Mouse (Mus musculus) intestine, embryonic 15.5 days (tissue): ENCODE measurements at regions not wholly inside any gene's neighbourhood (a gene's known extent, or its start where the extent isn't known, plus 50 kb on each side); places are given as distances from the start of the nearest gene placed in this dataset.

Source experiments
- ATAC-seq: fragments of 200-750 bp; cut with Nextera tagmentation; 2 replicates; pipeline ENCODE4 v1.8.0; 2017; ENCODE audit warnings: moderate TSS enrichment, moderate library complexity
- H3K27ac ChIP-seq: fragments of 300-500 bp; sonication (generic); 2 replicates; pipeline ENCODE4 v1.5.1; 2015; ENCODE audit warnings: mild to moderate bottlenecking, inconsistent platforms
- H3K27me3 ChIP-seq: fragments of 300-500 bp; sonication (generic); replicated peaks from 2 replicates; pipeline ENCODE4 v1.6.1; 2015; ENCODE audit warnings: inconsistent platforms
- H3K36me3 ChIP-seq: fragments of 300-500 bp; sonication (generic); 2 replicates; pipeline ENCODE4 v1.6.1; 2015; ENCODE audit warnings: inconsistent platforms
- H3K4me1 ChIP-seq: fragments of 300-500 bp; sonication (generic); replicated peaks from 2 replicates; pipeline ENCODE4 v1.6.1; 2015; ENCODE audit warnings: inconsistent platforms
- H3K4me2 ChIP-seq: fragments of 300-500 bp; sonication (generic); replicated peaks from 2 replicates; pipeline ENCODE4 v1.6.1; 2015; ENCODE audit warnings: mild to moderate bottlenecking, inconsistent platforms
- H3K4me3 ChIP-seq: fragments of 300-500 bp; sonication (generic); replicated peaks from 2 replicates; pipeline ENCODE4 v1.5.1; 2015; ENCODE audit warnings: inconsistent platforms
- H3K9ac ChIP-seq: fragments of 300-500 bp; sonication (generic); 2 replicates; pipeline ENCODE4 v1.6.1; 2015; ENCODE audit warnings: inconsistent platforms
- H3K9me3 ChIP-seq: fragments of 300-500 bp; sonication (generic); 2 replicates; pipeline ENCODE4 v1.6.1; 2016; ENCODE audit warnings: inconsistent platforms
- WGBS: fragments of 180-500 bp; shearing (Covaris S2); methylation state at CpG from one replicate; pipeline ENCODE4 v1.1.7; 2015; 5-methylcytosine and 5-hydroxymethylcytosine counted together

DNA sequence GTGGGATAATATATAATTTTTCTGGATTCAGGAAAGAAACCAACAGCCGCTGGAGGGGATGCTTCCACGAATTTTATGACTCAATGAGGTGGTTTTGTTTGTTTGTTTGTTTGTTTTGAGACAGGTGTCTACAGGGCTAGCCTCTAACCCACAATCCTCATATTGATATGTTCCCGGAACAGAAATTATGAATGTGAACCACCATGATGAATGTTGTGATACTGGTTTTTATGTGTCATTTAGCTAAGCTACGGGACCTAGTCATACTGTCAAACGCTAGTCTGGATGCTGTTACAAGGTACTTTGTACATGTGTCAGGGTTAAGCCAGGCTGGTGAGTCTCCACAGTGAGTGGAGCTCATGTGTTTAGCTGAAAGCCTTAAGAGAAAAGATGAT lies 100.6 kb upstream of the Cpsf6 start:
- Histone ChIP-seq H3K36me3 (no peaks in the 10 kb centered on the region), H3K27me3 (no peaks in the 10 kb centered on the region), H3K9ac (no peak overlapping the region), H3K9me3 (no peaks in the 10 kb centered on the region), H3K4me1 (no peaks in the 10 kb centered on the region), H3K27ac (no peak overlapping the region), H3K4me3 (no peak overlapping the region), H3K4me2 (no peak overlapping the region)
- WGBS: 79% methylated on average over 5 of the region's 5 CpGs
- ATAC-seq: no peak

DNA sequence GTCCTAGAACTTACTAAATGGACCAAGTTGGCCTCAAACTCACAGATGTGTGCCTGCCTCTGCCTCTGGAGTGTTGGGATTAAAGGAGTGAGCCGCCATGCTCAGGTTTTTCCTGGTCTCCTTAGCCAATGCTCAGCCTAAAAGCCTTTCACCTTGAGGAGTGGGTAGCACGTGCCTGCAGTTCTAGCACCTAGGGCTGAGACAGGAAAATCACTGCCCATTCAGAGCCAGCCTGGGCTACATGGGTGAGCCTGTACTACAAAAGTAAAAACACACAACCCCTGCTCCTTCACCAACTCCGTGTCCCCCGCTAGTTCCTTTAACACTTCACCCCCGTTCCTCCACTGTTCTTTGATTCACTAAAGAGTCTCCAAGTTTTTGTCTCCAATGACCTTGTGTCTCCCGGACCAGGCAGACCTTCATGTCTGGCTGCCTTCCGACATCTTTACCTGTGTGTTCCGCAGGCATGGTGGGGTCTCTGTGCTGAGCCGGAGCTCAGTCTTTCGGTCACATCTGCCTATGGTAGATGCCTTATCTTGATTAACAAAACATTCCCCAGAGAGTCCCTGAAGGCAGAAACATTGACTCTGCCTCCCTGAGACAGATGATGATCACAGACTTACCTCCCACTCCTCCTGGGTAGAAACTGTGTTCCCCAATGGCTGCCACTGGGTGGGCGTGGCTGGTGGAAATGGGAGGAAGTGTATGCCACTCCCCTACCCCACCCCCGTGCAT lies 100.1 kb upstream of the Cpsf6 start:
- Histone ChIP-seq H3K4me1 (no peaks in the 10 kb centered on the region), H3K4me2 (no peak overlapping the region), H3K4me3 (no peak overlapping the region), H3K27ac (no peak overlapping the region), H3K36me3 (no peaks in the 10 kb centered on the region), H3K9me3 (no peaks in the 10 kb centered on the region), H3K27me3 (no peaks in the 10 kb centered on the region), H3K9ac (no peak overlapping the region)
- no peak for ATAC-seq
- 89% methylated on average over 12 of the region's 12 CpGs for WGBS

DNA sequence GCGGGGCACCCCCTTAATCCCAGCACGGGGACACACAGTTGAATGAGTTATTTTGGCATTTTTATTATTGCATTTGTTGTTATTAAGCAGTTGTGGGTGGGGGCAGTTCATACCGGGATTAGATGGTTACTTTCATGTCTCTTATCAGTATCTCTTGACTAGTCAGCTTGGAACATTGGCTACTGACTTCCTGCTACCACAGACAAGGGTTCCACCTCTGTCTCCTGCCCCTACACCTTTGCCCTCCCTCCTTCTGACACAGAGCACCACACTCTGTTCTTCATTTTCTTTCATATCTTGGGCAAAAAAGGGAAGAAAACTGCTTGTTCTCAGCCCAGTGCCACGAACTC lies 99.1 kb upstream of the Cpsf6 start:
- Histone ChIP-seq H3K9me3 (no peaks in the 10 kb centered on the region), H3K4me1 (no peaks in the 10 kb centered on the region), H3K27me3 (no peaks in the 10 kb centered on the region), H3K9ac (no peak overlapping the region), H3K27ac (no peak overlapping the region), H3K36me3 (no peaks in the 10 kb centered on the region), H3K4me2 (no peak overlapping the region), H3K4me3 (no peak overlapping the region)
- no peak for ATAC-seq
- 60% methylated on average over 4 of the region's 4 CpGs for WGBS

DNA sequence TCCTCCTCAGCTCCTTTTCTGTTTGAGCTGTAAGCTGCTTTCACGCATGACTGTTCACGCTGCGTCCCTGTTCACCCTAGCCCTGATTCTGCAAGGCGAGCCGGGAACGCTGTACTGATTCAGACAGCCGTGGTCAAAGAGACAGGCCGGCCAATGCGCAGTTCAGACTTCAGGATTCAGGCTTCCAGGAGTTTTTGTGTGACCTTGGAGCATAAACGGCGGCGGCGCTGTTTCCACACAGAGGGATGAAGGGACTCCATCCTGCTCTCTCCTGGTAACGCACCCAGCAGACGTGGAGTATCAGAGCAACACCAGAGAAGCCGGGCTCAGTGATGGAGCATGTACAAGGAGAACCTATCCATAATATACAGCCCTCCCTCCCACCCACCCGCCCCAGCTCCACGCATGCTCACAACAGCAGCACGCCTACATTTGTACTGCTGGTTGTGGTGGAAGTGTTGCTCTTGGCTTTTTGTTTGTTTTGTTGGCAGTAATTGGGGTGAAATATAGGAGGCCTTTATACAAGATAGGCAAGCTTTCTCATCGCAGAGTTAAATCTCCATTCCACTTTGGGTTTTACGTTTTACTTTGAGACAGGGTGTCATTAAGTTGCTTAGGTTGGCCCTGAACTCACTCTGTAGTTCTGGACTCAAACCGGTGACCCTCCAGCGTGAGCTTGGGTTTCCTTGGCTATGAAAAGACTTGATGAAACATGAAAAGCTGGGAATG lies 98.6 kb upstream of the Cpsf6 start:
- Histone ChIP-seq H3K27me3 (no peaks in the 10 kb centered on the region), H3K9ac (no peak overlapping the region), H3K9me3 (no peaks in the 10 kb centered on the region), H3K4me1 (no peaks in the 10 kb centered on the region), H3K4me2 (no peak overlapping the region), H3K4me3 (no peak overlapping the region), H3K36me3 (no peaks in the 10 kb centered on the region), H3K27ac (no peak overlapping the region)
- no peak for ATAC-seq
- 84% methylated on average over 23 of the region's 23 CpGs for WGBS

DNA sequence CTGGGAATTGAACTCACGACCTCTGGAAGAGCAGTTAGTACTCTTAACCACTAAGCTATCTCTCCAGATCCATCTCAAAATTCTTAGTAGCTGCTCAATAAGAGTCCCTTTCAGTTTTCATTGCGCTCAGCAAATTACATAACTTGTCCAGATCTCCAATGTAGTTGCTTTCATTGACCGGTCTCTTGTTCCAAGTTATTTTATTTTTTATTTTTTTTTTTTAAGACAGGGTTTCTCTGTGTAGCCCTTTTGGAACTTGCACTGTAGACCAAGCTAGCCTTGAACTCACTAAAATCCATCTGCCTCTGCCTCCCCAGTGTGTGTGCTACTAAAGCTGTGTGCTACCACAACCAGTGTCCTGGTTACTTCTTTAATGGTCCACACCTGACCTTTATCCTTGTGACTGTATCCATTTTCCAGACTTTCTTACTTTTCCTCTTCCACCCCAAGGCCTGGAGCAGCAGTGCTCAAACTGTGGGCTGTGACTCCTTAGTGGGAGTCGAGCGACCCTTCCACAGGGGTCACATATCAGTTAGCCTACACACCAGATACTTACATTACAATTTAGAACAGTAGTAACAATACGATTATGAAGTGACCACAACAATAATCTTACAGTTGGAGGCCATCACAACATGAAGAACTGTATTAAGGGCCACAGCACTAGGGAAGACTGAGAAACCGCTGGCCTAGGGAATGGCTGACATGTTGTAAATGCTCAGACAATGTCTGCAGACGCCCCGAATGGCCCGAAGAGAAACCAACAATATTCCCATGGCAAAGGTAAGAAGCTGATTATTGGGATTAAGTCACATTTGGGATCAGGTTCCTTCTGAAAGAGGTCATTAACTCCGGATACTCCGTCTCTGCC lies 97.8 kb upstream of the Cpsf6 start:
- H3K27ac ChIP-seq: no peak overlapping the region
- no peak for ATAC-seq
- no peak overlapping the region for H3K4me3 ChIP-seq
- H3K9me3 ChIP-seq: no peaks in the 10 kb centered on the region
- H3K4me2 ChIP-seq: no peak overlapping the region
- H3K27me3 ChIP-seq: no peaks in the 10 kb centered on the region
- no peak overlapping the region for H3K9ac ChIP-seq
- 90% methylated on average over 12 of the region's 12 CpGs for WGBS
- no peaks in the 10 kb centered on the region for H3K36me3 ChIP-seq
- H3K4me1 ChIP-seq: no peaks in the 10 kb centered on the region

DNA sequence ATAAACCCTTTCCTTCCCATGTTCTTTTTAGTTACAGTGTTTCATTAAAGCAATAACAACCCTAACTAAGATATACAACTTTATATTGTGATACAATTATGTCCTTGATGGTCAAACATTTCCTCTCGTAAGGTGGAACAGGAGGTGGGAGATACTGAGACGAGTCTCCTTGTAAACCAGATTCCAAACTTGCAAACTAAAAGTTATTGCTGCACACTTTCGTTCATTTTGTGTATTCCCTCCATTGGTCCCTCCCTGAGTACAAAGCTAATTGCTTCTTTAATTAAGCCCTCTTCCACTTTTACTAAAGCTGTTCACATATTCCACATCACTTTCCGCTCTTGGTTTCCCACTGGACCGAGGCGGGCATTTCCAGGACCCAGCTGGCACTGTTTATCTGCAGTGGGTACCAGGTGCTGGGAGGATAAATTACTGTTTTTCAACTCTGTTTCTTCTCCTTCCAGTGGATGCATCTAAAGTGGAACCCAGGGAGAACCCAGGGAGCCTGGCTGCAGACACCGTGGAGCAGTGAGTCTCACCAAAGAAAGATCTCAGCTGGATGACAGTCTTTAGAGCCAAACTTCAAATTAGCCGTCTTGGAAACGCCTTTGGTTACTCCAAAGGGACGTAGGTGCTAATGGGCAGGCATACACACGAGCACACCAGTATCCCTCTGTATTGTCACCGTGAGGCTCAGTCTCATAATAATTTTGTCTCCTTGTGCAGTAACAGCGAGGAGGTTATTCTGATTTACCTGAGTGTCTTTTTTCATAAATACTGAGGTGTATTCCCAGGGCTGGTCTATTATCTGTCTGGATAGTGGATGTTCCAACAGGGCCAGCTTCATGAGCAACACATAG lies 95.5 kb upstream of the Cpsf6 start:
- H3K27me3 ChIP-seq: no peaks in the 10 kb centered on the region
- H3K27ac ChIP-seq: no peak overlapping the region
- WGBS: 87% methylated on average over 13 of the region's 13 CpGs

DNA sequence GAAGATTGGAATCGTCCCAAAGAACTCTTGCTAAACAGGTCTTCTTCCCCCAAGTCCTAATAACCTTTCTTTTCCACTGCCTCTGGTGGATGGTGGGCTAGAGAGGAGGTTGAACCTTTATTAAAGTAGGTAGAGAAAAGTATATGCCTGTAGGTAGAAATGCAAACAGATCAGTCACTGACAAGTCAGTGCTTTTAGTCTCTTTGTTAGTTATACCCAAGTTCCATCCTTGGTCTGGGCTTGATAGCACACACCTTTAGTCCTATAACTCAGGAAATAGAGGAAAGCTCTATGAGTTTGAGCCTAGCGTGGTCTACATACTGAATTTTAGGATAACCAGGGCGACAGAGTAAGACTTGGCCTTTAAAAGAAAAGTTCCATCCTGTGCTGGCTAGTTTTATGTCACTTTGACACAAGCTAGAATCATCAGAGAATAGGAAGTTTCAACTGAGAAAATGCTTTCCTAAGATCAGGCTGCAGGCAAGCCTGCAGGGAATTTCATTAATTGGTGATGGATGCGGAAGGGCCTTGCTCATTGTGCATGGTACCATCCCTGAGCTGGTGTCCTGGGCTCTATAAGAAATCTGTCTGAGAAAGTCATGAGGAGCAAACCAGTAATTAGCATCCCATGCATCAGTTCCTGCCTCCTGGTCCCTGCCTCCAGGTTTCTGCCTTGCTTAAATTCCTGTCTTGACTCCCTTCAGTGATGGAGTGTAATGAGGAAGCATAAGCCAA lies 94.7 kb upstream of the Cpsf6 start:
- ATAC-seq: no peak
- Histone ChIP-seq H3K9ac (no peak overlapping the region), H3K4me1 (0 out of 2 replicates have a peak, but pooled peaks cover 5% of the 10 kb centered on the region), H3K9me3 (no peaks in the 10 kb centered on the region), H3K4me2 (no peak overlapping the region), H3K27ac (no peak overlapping the region), H3K27me3 (no peaks in the 10 kb centered on the region), H3K36me3 (no peaks in the 10 kb centered on the region), H3K4me3 (no peak overlapping the region)
- WGBS: 93% methylated on average over 4 of the region's 4 CpGs

More for the DNA sequence above, 95.5 kb upstream of the Cpsf6 start:
- no peak overlapping the region for H3K4me3 ChIP-seq
- 0 out of 2 replicates have a peak, but pooled peaks cover 5% of the 10 kb centered on the region for H3K4me1 ChIP-seq
- no peak for ATAC-seq
- no peak overlapping the region for H3K4me2 ChIP-seq
- H3K36me3 ChIP-seq: no peaks in the 10 kb centered on the region
- H3K9ac ChIP-seq: no peak overlapping the region
- no peaks in the 10 kb centered on the region for H3K9me3 ChIP-seq

DNA sequence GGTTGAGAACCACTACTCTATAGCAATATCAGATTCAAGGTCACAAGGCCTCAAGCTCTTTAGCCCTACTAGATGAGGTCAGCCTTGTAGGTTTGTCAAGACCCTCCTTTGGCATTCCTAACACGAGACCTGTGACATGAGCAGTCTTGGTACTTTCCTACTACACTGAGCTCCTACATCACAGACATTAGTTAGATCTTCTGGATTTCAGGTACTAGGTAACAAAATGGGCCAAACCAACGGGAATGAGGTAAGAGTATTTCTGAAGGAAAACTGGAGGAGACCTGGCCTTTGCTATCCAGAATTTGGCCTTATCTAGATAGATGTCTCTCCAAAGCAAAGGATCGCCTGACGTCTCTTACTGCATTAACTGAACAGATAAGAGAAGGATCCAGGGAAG lies 93.7 kb upstream of the Cpsf6 start:
- Histone ChIP-seq H3K4me1 (0 out of 2 replicates have a peak, but pooled peaks cover 5% of the 10 kb centered on the region), H3K36me3 (no peaks in the 10 kb centered on the region), H3K27me3 (no peaks in the 10 kb centered on the region), H3K4me2 (no peak overlapping the region), H3K27ac (no peak overlapping the region), H3K4me3 (no peak overlapping the region), H3K9me3 (no peaks in the 10 kb centered on the region), H3K9ac (no peak overlapping the region)
- 94% methylated on average over 4 of the region's 4 CpGs for WGBS
- no peak for ATAC-seq

DNA sequence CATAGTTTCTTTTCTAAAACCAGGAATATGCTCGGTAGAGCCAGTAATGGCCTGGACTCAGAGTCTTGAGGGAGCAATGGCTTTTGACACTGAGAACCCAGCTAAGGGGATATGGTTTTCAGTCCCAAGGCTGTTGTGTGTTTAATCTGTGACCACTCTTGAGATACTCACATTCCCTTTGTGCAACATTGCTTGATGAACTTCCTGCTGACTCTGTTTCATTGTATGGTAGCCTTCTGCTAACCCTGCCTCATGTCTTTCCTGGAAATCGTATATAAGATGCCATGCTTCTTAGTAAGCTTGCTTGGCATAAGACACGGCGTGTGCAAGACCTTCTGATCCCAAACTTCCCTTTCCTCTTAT lies 92.7 kb upstream of the Cpsf6 start:
- Histone ChIP-seq H3K4me2 (no peak overlapping the region), H3K4me1 (0 out of 2 replicates have a peak, but pooled peaks cover 5% of the 10 kb centered on the region), H3K36me3 (no peaks in the 10 kb centered on the region), H3K9ac (no peak overlapping the region), H3K27me3 (no peaks in the 10 kb centered on the region), H3K9me3 (no peaks in the 10 kb centered on the region), H3K4me3 (no peak overlapping the region), H3K27ac (no peak overlapping the region)
- no peak for ATAC-seq
- 84% methylated on average over 4 of the region's 4 CpGs for WGBS

DNA sequence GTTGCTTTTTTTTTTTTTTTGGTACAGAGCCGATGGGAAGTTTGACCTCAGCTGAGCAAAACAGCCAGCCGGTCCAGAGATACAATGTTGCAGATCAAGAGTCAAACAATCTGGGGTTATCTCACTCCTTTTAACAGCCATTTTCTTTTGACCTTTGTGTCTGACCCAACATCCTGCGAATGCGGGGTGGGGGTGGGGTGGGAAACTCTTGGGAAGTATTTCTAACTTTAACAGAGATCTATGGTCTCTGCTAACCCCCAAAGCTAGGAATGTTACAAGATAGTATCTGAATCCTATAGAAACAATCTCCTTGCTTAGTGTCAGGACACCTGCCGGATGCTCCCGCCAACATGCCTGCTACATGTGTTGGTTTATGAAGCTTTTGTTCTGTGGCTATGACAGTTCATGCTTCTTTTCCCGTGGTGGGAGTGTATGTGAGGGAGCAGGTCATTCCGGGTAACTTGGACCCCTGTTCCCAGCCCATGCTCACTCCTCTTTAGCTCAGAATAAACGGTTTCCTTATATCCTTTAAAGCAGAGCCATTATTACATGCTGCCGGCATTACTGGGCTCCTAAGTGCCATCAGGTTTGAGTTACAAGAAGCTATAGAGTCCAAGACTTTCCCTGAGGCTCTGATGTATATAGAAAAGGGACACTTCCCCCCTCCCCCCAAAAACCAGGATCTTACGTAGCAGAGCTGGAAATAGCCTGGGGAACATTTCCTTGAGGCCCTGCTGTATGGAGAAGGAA lies 92.2 kb upstream of the Cpsf6 start:
- H3K9me3 ChIP-seq: no peaks in the 10 kb centered on the region
- 36% methylated on average over 11 of the region's 11 CpGs for WGBS
- H3K27me3 ChIP-seq: no peaks in the 10 kb centered on the region
- ATAC-seq: no peak
- no peak overlapping the region for H3K9ac ChIP-seq
- H3K4me1 ChIP-seq: 0 out of 2 replicates have a peak, but pooled peaks cover 5% of the 10 kb centered on the region
- no peak overlapping the region for H3K4me3 ChIP-seq
- no peak overlapping the region for H3K4me2 ChIP-seq
- no peak overlapping the region for H3K27ac ChIP-seq
- H3K36me3 ChIP-seq: no peaks in the 10 kb centered on the region
